Mouse (Mus musculus): ENCODE data around the gene Rph3a. TPM values are rescaled to one million over a fixed set of nuclear protein-coding genes. Genes with fewer than 3 reads are reported as not detected.
"Not testable (repeated sequence)": the region's sequence is repeated elsewhere in the genome, so short reads cannot be mapped to it uniquely, and the experiment has no call there.

Rph3a gene
- polyA plus RNA-seq, 1 experiment from 2014 or later = 0.10 TPM

DNA sequence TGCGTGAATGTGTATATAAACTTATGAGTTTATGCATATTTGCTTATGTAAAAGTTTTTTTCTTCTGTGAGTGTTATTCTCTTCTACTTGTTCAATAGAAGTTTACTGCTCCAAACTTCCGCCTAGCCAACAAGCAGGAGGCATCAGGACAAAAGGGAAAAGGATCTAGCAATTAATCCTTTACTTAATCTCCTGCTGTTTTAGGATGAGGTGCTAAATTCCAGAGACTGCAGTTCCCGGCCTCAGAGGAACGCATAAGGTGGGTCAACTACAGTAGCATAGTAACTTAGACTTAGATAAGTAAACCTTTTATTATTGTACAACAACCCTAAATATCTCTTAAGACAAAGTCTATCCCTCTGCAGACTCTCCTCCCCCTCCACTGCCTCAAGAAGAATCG, 75.9 kb downstream of the Rph3a start:
- Histone ChIP-seq H3K9me3 (replicated peaks) (no peaks in the 10 kb centered on the region), H3K4me1 (0 out of 2 replicates have a peak, but pooled peaks cover 2% of the 10 kb centered on the region), H3K4me3 (no peak overlapping the region), H3K27ac (replicated peaks) (no peak overlapping the region), H3K27me3 (ENCODE audit: low read depth, poor library complexity, severe bottlenecking) (no peaks in the 10 kb centered on the region), H3K36me3 (no peaks in the 10 kb centered on the region)
- DNase-seq (ENCODE audit: low spot score) = no peak
- WGBS = 21% methylated on average over 5 of the region's 5 CpGs

DNA sequence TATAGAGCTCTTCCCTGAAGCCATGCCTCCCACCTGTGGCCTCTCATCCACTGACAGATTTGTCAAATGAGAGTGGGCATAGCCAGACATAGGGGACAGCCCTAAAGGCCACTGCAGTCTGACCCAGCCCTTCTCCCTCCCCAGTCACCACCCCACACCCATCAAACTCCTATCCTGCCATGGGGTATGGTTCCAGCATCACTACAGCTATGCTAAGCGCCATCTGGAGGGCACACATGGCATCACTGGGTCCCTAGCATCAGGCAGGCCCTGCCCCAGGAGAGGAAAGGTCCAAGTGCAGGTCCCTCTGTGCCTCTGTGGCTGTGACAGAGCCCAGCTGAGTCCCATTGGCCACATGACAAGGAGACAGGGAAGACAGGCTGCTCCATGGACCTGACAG, 82.9 kb downstream of the Rph3a start:
- Histone ChIP-seq H3K36me3 (no peaks in the 10 kb centered on the region), H3K4me3 (no peak overlapping the region), H3K9me3 (replicated peaks) (no peaks in the 10 kb centered on the region), H3K27me3 (ENCODE audit: low read depth, poor library complexity, severe bottlenecking) (no peaks in the 10 kb centered on the region), H3K4me1 (no peaks in the 10 kb centered on the region), H3K27ac (replicated peaks) (no peak overlapping the region)
- 5% methylated on average over 1 of the region's 1 CpGs for WGBS
- DNase-seq (ENCODE audit: low spot score) = no peak

DNA sequence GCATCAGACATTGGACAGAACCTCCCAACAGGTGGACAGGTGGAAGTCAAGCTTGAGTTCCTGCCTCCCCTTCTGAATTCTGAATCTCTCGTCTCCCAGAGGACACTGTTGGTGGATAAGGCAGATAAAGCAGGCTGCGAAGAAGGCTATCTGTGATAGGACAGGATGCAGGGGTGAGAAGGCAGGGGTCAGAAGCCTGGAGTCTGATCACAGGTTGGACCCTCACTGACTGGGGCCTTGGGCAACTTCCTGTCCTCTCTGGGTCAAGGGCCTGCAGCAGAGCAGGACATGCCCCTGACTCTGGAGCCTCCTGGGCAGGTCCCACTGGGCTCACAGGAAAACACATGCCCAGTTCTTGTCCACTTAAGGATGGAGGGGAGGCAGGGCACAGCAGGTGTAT, 83.6 kb downstream of the Rph3a start:
- WGBS = 80% methylated on average over 2 of the region's 2 CpGs
- H3K4me3 ChIP-seq; H3K27ac ChIP-seq (replicated peaks); H3K9me3 ChIP-seq (replicated peaks); H3K36me3 ChIP-seq; H3K27me3 ChIP-seq (ENCODE audit: low read depth, poor library complexity, severe bottlenecking); DNase-seq (ENCODE audit: low spot score); H3K4me1 ChIP-seq: not testable (repeated sequence)

DNA sequence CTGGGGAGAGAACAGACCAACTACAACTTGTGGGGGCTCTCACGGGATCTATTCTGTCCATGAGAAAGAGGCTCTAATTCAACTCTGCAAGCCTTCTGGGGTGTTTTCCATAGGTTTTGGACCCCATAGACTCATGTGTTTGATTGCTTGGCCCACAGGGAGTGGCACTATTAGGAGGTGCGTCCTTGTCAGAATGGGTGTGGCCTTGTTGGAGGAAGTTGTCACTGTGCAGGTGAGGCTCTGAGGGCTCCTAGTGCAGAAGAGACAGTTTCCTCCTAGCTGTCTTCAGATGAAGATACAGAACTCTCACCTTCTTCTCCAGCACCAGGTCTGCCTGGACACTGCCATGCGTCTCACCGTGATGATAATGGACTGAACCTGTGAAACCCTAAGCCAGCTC, 85.4 kb downstream of the Rph3a start:
- 86% methylated on average over 4 of the region's 4 CpGs for WGBS
- H3K4me1 ChIP-seq = not testable (repeated sequence)

DNA sequence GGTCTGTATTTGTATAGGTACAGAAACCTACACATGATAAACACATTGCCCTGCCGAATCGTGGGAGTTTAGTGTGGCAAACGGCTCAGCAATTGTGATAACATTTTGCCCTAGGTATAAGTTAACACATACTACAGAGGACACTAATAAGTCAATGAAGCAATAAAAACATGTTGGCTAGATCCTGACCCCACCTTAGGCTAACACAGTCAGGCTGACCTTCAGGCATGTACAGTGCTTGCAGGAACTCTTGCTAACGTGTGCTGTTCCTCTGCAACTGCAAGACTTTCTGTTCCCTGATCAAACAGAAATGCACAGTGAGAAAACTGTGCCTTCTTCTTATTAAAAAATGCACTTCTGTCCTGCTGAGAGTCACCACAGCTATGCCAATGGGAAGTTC, 85.9 kb downstream of the Rph3a start:
- Histone ChIP-seq H3K27ac (replicated peaks) (no peak overlapping the region), H3K4me1 (no peaks in the 10 kb centered on the region), H3K4me3 (no peak overlapping the region), H3K36me3 (no peaks in the 10 kb centered on the region), H3K27me3 (ENCODE audit: low read depth, poor library complexity, severe bottlenecking) (no peaks in the 10 kb centered on the region), H3K9me3 (replicated peaks) (no peaks in the 10 kb centered on the region)
- WGBS = 87% methylated on average over 4 of the region's 4 CpGs
- DNase-seq (ENCODE audit: low spot score) = no peak

More for the DNA sequence above, 85.4 kb downstream of the Rph3a start:
- not testable (repeated sequence) for H3K27ac ChIP-seq (replicated peaks); DNase-seq (ENCODE audit: low spot score); H3K4me3 ChIP-seq; H3K9me3 ChIP-seq (replicated peaks); H3K27me3 ChIP-seq (ENCODE audit: low read depth, poor library complexity, severe bottlenecking); H3K36me3 ChIP-seq

DNA sequence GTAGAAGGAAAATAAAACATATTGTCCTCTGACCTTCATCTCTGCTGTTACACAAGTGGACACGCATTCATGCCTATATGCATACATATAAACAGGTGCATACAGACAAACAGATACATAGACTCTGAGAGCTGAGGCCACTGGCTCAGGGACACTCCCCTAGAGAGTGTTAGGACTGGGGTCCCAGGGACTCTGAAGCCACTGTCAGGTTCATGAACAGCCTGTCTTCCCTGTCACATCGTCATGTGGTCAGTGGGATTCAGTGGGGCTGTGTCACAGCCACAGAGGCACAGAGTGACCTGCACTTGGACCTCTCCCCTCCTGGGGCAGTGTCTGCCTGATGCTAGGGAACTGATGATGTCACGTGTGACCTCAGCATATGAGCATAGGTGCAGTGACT, 89.6 kb downstream of the Rph3a start:
- WGBS = 80% methylated on average over 3 of the region's 3 CpGs
- Histone ChIP-seq H3K4me1 (no peaks in the 10 kb centered on the region), H3K9me3 (replicated peaks) (no peaks in the 10 kb centered on the region), H3K36me3 (no peaks in the 10 kb centered on the region), H3K27ac (replicated peaks) (no peak overlapping the region), H3K4me3 (no peak overlapping the region), H3K27me3 (ENCODE audit: low read depth, poor library complexity, severe bottlenecking) (no peaks in the 10 kb centered on the region)
- DNase-seq (ENCODE audit: low spot score) = no peak

DNA sequence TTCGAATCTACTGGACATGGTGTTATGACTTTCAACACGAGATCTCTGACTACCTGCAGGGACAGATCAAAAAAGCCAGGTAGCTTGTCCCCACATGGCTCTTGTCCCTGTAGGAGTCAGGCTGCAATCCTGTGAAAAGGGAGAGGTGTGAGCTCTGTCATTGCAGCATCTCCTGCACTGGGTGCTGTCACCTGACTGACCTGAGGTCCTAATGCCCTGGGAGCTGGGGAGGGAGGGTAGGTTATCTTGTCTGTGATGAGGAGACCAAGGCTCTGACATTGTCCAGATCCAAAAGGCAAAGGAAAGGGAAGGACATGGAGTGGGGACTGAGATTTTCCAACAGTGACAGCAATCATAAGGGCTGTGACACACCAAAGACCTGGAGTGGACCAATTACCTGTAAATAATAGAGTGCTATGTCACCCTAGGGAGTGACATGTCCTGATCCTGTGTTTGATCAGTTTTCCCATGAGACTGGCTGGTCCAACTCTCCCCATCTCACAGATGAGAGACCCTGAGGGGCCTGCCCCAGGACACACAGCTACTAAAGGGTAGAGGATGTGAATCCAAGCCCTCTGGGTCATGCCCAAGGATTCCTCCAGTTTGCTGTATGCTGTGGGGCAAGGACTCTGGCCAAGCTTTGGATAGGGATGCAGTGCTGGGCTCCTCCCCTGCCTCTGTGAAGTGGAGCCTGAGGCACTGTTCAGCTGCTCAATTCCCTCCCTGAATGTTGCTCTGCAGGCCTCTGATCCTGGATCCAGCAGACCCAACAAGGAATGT, 90.5 kb downstream of the Rph3a start:
- not testable (repeated sequence) for H3K27me3 ChIP-seq (ENCODE audit: low read depth, poor library complexity, severe bottlenecking); H3K27ac ChIP-seq (replicated peaks); H3K4me3 ChIP-seq; H3K36me3 ChIP-seq; H3K4me1 ChIP-seq; DNase-seq (ENCODE audit: low spot score); H3K9me3 ChIP-seq (replicated peaks)
- 68% methylated on average over 2 of the region's 2 CpGs for WGBS

DNA sequence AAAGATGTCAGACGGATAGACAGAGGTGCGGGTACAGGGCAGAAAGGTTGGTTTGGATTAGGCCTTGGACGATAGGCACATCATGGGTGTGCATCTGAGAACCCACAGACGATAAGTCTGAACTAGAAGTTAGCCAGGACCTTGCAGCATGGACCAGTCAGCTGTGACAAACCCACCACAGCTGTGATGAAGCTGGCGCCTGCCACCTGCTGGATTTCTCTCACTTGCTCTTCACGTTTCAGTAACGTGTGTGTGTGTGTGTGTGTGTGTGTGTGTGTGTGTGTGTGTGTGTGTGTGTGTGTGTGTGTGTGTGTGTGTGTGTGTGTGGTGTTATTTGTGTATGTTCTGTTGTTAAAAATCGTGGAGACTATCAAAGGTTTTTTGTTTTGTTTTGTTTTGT, 95.7 kb downstream of the Rph3a start, which contains the start of gene Oas1d:
Gene Oas1d (plus strand): TSS at position 333 of the 400 bp plus-strand sequence.
- not testable (repeated sequence) for DNase-seq (ENCODE audit: low spot score); H3K27ac ChIP-seq (replicated peaks); H3K9me3 ChIP-seq (replicated peaks); H3K4me1 ChIP-seq; H3K36me3 ChIP-seq; H3K27me3 ChIP-seq (ENCODE audit: low read depth, poor library complexity, severe bottlenecking); H3K4me3 ChIP-seq
- WGBS = 52% methylated on average over 8 of the region's 8 CpGs

DNA sequence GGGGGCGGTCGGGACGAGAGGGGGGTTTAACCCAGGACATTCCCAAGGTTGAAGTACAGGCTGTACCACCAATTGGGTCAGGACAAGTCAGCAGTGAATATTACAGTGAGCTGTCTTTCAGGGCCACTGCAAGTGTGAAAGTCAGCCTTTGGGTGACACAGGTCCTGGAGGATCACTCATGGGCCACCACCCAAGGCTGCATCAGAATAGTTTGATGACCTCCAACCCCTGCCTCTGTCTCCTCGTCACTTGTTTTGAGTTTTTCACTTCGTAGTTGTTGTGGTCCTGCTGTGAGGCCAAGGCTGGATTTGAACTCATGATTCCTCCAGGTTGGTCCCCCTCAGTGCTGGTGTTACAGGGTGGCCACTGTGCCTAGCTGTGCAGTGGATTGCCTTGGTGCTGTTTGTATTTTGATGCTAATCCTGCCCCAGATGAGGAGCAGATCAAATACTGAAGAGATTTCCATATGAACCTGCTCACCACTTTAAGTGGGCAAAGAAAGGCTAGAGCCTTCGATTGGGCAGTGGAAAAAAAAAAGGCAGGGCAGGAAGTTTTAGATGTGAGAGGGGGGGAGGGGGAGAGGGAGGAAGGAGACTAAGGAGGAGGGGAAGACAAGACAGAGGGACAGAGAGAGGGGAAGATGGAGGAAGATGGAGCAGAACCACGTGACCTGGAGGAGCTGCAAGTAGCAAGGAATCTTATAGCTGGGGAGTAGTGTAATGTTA, 101.5 kb downstream of the Rph3a start:
- Histone ChIP-seq H3K4me1 (no peaks in the 10 kb centered on the region), H3K9me3 (replicated peaks) (no peaks in the 10 kb centered on the region), H3K27me3 (ENCODE audit: low read depth, poor library complexity, severe bottlenecking) (no peaks in the 10 kb centered on the region), H3K27ac (replicated peaks) (no peak overlapping the region), H3K4me3 (no peak overlapping the region), H3K36me3 (no peaks in the 10 kb centered on the region)
- DNase-seq (ENCODE audit: low spot score) = no peak
- WGBS = 57% methylated on average over 7 of the region's 7 CpGs

DNA sequence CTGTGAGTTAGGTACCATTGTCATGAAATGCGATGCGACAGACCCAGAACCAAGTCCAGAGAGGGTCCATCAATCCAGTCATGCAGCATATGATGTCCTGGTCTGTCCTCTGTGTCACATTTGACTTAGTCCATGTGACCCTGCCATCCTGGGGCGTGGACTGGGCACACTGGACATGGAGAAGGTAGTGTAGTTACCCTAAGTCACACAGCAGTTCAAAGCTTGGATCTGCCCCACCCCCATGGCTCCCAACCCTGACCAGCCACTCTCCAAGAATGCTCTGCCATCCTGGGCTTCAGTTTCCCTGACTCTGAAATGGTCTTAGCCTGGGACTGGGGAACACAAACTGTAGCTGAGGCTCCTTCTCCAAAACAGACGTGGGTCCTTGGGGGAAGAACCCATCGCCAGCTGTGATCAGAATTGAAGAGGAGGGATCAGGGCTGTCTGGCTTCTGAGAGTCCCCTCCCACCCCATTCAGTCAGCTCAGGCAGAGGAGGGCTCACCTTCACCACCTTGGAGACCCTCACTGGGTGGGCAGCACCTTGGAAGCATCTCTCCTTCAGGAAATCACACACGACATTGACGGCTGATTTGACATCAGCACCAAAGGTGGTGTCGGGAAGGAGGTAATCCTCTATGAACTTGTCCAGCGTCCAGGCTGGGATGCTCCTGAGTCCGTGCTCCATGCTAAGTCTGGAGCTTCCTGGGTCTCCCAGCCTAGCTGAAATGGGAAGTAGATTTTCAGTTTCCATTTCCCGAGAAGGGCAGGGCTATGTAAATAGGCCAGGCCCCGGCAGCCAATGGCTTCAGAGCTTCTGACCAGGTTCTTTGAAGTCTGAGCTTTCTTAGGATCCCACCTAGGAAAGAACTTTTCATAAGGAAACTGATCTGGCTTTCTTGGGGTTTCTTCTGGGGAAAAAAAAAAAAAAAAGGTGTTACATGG, 102.8 kb downstream of the Rph3a start, which contains the start of gene Oas1a:
Gene Oas1a (minus strand): TSS at position 731 of the 943 bp plus-strand sequence.
- 40% methylated on average over 9 of the region's 12 CpGs for WGBS
- not testable (repeated sequence) for H3K27me3 ChIP-seq (ENCODE audit: low read depth, poor library complexity, severe bottlenecking); DNase-seq (ENCODE audit: low spot score); H3K27ac ChIP-seq (replicated peaks); H3K9me3 ChIP-seq (replicated peaks); H3K36me3 ChIP-seq; H3K4me1 ChIP-seq; H3K4me3 ChIP-seq

DNA sequence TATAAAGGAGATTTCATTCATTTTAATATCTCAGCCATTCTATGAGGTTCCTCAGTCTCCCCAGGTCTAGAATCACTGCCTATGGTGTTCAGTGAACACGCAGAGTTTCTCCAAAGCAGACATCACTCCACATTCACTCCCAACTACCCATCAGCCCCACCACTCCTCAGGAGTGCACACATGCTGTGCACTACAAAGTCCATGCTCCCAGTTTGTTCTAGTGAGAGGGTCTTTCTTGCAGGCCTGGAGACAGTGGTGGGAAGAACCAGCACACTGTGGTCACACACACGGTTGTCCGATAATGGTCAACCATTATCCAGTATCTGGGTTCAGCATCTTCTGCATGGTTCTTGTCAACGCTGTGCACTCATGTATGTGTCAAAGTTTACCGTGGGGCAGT, 107.8 kb downstream of the Rph3a start:
- H3K27ac ChIP-seq (replicated peaks) = no peak overlapping the region
- WGBS = 94% methylated on average over 5 of the region's 5 CpGs
- no peak for DNase-seq (ENCODE audit: low spot score)
- H3K4me3 ChIP-seq = no peak overlapping the region
- no peaks in the 10 kb centered on the region for H3K27me3 ChIP-seq (ENCODE audit: low read depth, poor library complexity, severe bottlenecking)
- H3K36me3 ChIP-seq = no peaks in the 10 kb centered on the region
- H3K9me3 ChIP-seq (replicated peaks) = no peaks in the 10 kb centered on the region; the same call in 1 of the 2 replicates
- H3K4me1 ChIP-seq = no peaks in the 10 kb centered on the region

DNA sequence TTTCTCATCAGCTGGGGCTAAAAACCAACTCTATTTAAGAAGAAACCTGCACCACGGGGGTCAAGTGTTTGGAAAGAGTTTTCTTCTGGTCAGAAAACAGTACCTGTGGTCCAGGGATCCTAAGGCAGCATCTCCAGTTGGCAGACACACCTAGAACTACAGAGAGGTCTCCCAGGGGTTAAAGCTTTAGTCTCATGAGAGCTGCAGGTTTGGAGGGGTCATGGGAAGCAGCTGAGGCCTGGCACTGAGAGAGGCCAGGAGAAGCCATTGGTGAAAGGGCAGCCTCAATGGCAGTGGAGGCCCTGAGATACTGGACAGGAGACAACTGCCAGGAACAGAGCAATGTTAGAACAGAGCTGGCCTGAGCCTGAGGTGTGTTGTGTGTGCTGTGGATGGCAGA, 109.2 kb downstream of the Rph3a start:
- no peaks in the 10 kb centered on the region for H3K27me3 ChIP-seq (ENCODE audit: low read depth, poor library complexity, severe bottlenecking)
- no peak overlapping the region for H3K27ac ChIP-seq (replicated peaks)
- no peaks in the 10 kb centered on the region for H3K4me1 ChIP-seq
- no peaks in the 10 kb centered on the region; the same call in 1 of the 2 replicates for H3K9me3 ChIP-seq (replicated peaks)
- no peak overlapping the region for H3K4me3 ChIP-seq
- DNase-seq (ENCODE audit: low spot score) = no peak
- 75% methylated on average over 1 of the region's 1 CpGs for WGBS
- H3K36me3 ChIP-seq = no peaks in the 10 kb centered on the region
